Mouse (Mus musculus) forebrain, embryonic 16.5 days (tissue): ENCODE measurements at regions not wholly inside any gene's neighbourhood (a gene's known extent, or its start where the extent isn't known, plus 50 kb on each side); places are given as distances from the start of the nearest gene placed in this dataset.

ENCODE experiments used
- ATAC-seq: fragments of 200-750 bp; cut with Nextera tagmentation; 2 replicates; pipeline ENCODE4 v1.8.0; 2017; ENCODE audit warnings: mild to moderate bottlenecking, moderate library complexity
- H3K27ac ChIP-seq: fragments of 300-500 bp; sonication (generic); 2 replicates; pipeline ENCODE4 v1.5.1; 2014; ENCODE audit warnings: low read length, control low read depth
- H3K27me3 ChIP-seq: fragments of 300-500 bp; sonication (generic); replicated peaks from 2 replicates; pipeline ENCODE4 v1.6.1; 2014; ENCODE audit warnings: low read length; ENCODE audit not compliant: control insufficient read depth, insufficient read depth
- H3K36me3 ChIP-seq: fragments of 300-500 bp; sonication (generic); 2 replicates; pipeline ENCODE4 v1.6.1; 2014; ENCODE audit not compliant: control insufficient read depth, insufficient read depth
- H3K4me1 ChIP-seq: fragments of 300-500 bp; sonication (generic); replicated peaks from 2 replicates; pipeline ENCODE4 v1.6.1; 2014; ENCODE audit warnings: low read length; ENCODE audit not compliant: control insufficient read depth, insufficient read depth
- H3K4me2 ChIP-seq: fragments of 300-500 bp; sonication (generic); 2 replicates; pipeline ENCODE4 v1.6.1; 2014; ENCODE audit warnings: mild to moderate bottlenecking, low read length, control low read depth
- H3K4me3 ChIP-seq: fragments of 300-500 bp; sonication (generic); replicated peaks from 2 replicates; pipeline ENCODE4 v1.5.1; 2014; ENCODE audit warnings: mild to moderate bottlenecking, low read length, control low read depth
- H3K9ac ChIP-seq: fragments of 300-500 bp; sonication (generic); replicated peaks from 2 replicates; pipeline ENCODE4 v1.6.1; 2014; ENCODE audit warnings: low read depth, low read length, control low read depth
- H3K9me3 ChIP-seq: fragments of 300-500 bp; sonication (generic); 2 replicates; pipeline ENCODE4 v1.6.1; 2016; ENCODE audit warnings: low read length; ENCODE audit not compliant: control insufficient read depth
- WGBS: fragments of 180-500 bp; shearing (Covaris S2); extraction: QIAGEN DNeasy Blood & Tissue Kit; methylation state at CpG from one replicate; pipeline ENCODE4 v1.1.7; 2014; 5-methylcytosine and 5-hydroxymethylcytosine counted together

- Histone ChIP-seq H3K4me1 (no peaks in the 10 kb centered on the region; the same call in 1 of the 2 replicates), H3K27me3 (no peaks in the 10 kb centered on the region), H3K9ac (no peak overlapping the region), H3K4me3 (no peak overlapping the region), H3K4me2 (no peak overlapping the region), H3K27ac (no peak overlapping the region), H3K9me3 (no peaks in the 10 kb centered on the region), H3K36me3 (no peaks in the 10 kb centered on the region)
- no peak for ATAC-seq
- WGBS, result 64% methylated on average over 13 of the region's 13 CpGs
Measured at GRCm38 (mm10) chr13:44316747-44317446, 412.4 kb upstream of the Jarid2 start.

GRCm38 (mm10) chr13:44317596-44317995, 411.7 kb upstream of the Jarid2 start:
- H3K27me3 ChIP-seq, result no peaks in the 10 kb centered on the region
- no peak overlapping the region for H3K9ac ChIP-seq
- H3K9me3 ChIP-seq, result no peaks in the 10 kb centered on the region
- no peaks in the 10 kb centered on the region for H3K36me3 ChIP-seq
- no peak overlapping the region for H3K27ac ChIP-seq
- H3K4me2 ChIP-seq, result no peak overlapping the region
- H3K4me3 ChIP-seq, result no peak overlapping the region
- WGBS, result 64% methylated on average over 8 of the region's 8 CpGs
- no peaks in the 10 kb centered on the region; the same call in 1 of the 2 replicates for H3K4me1 ChIP-seq
- no peak for ATAC-seq

- no peak for ATAC-seq
- Histone ChIP-seq H3K36me3 (no peaks in the 10 kb centered on the region), H3K9me3 (no peaks in the 10 kb centered on the region), H3K4me3 (no peak overlapping the region), H3K4me1 (no peaks in the 10 kb centered on the region; the same call in 1 of the 2 replicates), H3K27ac (no peak overlapping the region), H3K9ac (no peak overlapping the region), H3K27me3 (no peaks in the 10 kb centered on the region), H3K4me2 (no peak overlapping the region)
- 73% methylated on average over 9 of the region's 9 CpGs for WGBS
Measured at GRCm38 (mm10) chr13:44319101-44319500, 410.2 kb upstream of the Jarid2 start.

- Histone ChIP-seq H3K4me1 (no peaks in the 10 kb centered on the region; the same call in 1 of the 2 replicates), H3K27me3 (no peaks in the 10 kb centered on the region), H3K9me3 (no peaks in the 10 kb centered on the region), H3K4me3 (no peak overlapping the region), H3K9ac (no peak overlapping the region), H3K27ac (no peak overlapping the region), H3K4me2 (no peak overlapping the region), H3K36me3 (no peaks in the 10 kb centered on the region)
- 88% methylated on average over 9 of the region's 9 CpGs for WGBS
- no peak for ATAC-seq
Measured at GRCm38 (mm10) chr13:44319511-44319910, 409.8 kb upstream of the Jarid2 start.

GRCm38 (mm10) chr13:44320311-44320710, 409.0 kb upstream of the Jarid2 start:
- WGBS, result 92% methylated on average over 4 of the region's 4 CpGs

GRCm38 (mm10) chr13:44321009-44321596, 408.2 kb upstream of the Jarid2 start:
- Histone ChIP-seq H3K4me3 (no peak overlapping the region), H3K9me3 (no peaks in the 10 kb centered on the region), H3K27me3 (no peaks in the 10 kb centered on the region), H3K4me1 (no peaks in the 10 kb centered on the region; the same call in 1 of the 2 replicates), H3K27ac (no peak overlapping the region), H3K9ac (no peak overlapping the region), H3K4me2 (no peak overlapping the region), H3K36me3 (no peaks in the 10 kb centered on the region)
- 81% methylated on average over 16 of the region's 16 CpGs for WGBS
- no peak for ATAC-seq

More at GRCm38 (mm10) chr13:44320311-44320710, 409.0 kb upstream of the Jarid2 start:
- Histone ChIP-seq H3K27me3 (no peaks in the 10 kb centered on the region), H3K27ac (no peak overlapping the region), H3K9me3 (no peaks in the 10 kb centered on the region), H3K4me3 (no peak overlapping the region), H3K9ac (no peak overlapping the region), H3K4me2 (no peak overlapping the region), H3K36me3 (no peaks in the 10 kb centered on the region), H3K4me1 (no peaks in the 10 kb centered on the region; the same call in 1 of the 2 replicates)
- ATAC-seq, result no peak

GRCm38 (mm10) chr13:44328416-44328815, 400.9 kb upstream of the Jarid2 start:
- Histone ChIP-seq H3K4me3 (no peak overlapping the region), H3K36me3 (no peaks in the 10 kb centered on the region), H3K4me1 (no peaks in the 10 kb centered on the region), H3K27me3 (no peaks in the 10 kb centered on the region), H3K9me3 (no peaks in the 10 kb centered on the region), H3K4me2 (no peak overlapping the region), H3K27ac (no peak overlapping the region), H3K9ac (no peak overlapping the region)
- 90% methylated on average over 8 of the region's 8 CpGs for WGBS
- no peak for ATAC-seq

- no peaks in the 10 kb centered on the region for H3K27me3 ChIP-seq
- WGBS, result 78% methylated on average over 4 of the region's 4 CpGs
- no peak overlapping the region for H3K27ac ChIP-seq
- H3K4me3 ChIP-seq, result no peak overlapping the region
- H3K4me2 ChIP-seq, result no peak overlapping the region
- H3K4me1 ChIP-seq, result no peaks in the 10 kb centered on the region
- no peak overlapping the region for H3K9ac ChIP-seq
- ATAC-seq, result no peak
- H3K36me3 ChIP-seq, result no peaks in the 10 kb centered on the region
- no peaks in the 10 kb centered on the region for H3K9me3 ChIP-seq
Measured at GRCm38 (mm10) chr13:44329161-44329560, 400.1 kb upstream of the Jarid2 start.

- WGBS, result 81% methylated on average over 10 of the region's 10 CpGs
- H3K27ac ChIP-seq, result no peak overlapping the region
- no peak overlapping the region for H3K9ac ChIP-seq
- no peaks in the 10 kb centered on the region for H3K27me3 ChIP-seq
- ATAC-seq, result no peak
- no peak overlapping the region for H3K4me2 ChIP-seq
- no peaks in the 10 kb centered on the region for H3K4me1 ChIP-seq
- H3K9me3 ChIP-seq, result no peaks in the 10 kb centered on the region
- no peaks in the 10 kb centered on the region for H3K36me3 ChIP-seq
- H3K4me3 ChIP-seq, result no peak overlapping the region
Measured at GRCm38 (mm10) chr13:44329701-44330100, 399.6 kb upstream of the Jarid2 start.
